Mouse (Mus musculus) CH12.LX (cell line): Measurements from ENCODE around the gene Gm6993. TPM values are rescaled to one million over a fixed set of nuclear protein-coding genes. Genes with fewer than 3 reads are reported as not detected.

Experiments
- DNase-seq: peaks from one replicate; pipeline ENCODE4 v3.0.0-alpha.2; 2013; ENCODE audit errors: extremely low read depth
- H3K27ac ChIP-seq: 2 replicates; pipeline ENCODE4 v1.5.1; 2012; ENCODE audit warnings: low read depth, mild to moderate bottlenecking, control low read depth, moderate library complexity; ENCODE audit not compliant: insufficient read depth
- H3K27me3 ChIP-seq: replicated peaks from 2 replicates; pipeline ENCODE3; 2012; ENCODE audit warnings: inconsistent platforms
- H3K36me3 ChIP-seq, 2 experiments: replicated peaks in 1 of 2; 2 replicates each; pipeline versions ENCODE3 to v1.6.1; 2012; ENCODE audit warnings: inconsistent platforms in 1 of 2, low read length in 1 of 2, mild to moderate bottlenecking in 1 of 2, mixed read lengths in 1 of 2, moderate library complexity in 1 of 2; ENCODE audit not compliant: control insufficient read depth in 1 of 2, insufficient read depth in 1 of 2
- H3K4me1 ChIP-seq, 2 experiments: 2 replicates each; pipeline ENCODE4 v1.6.1; 2012; ENCODE audit warnings: inconsistent platforms in 1 of 2, moderate library complexity in 1 of 2; ENCODE audit not compliant: insufficient read depth in 2 of 2, control insufficient read depth in 1 of 2
- H3K4me2 ChIP-seq: 2 replicates; pipeline ENCODE4 v1.6.1; 2012; ENCODE audit warnings: low read depth, mild to moderate bottlenecking, control low read depth; ENCODE audit not compliant: poor library complexity, insufficient read depth, severe bottlenecking
- H3K4me3 ChIP-seq, 3 experiments: fragments of 150-350 bp in 1 of 3; sonication (generic) in 1 of 3; replicated peaks in 1 of 3; 2 replicates each; pipeline versions ENCODE3 to v1.5.1; 2011 to 2012; ENCODE audit warnings: low read depth in 2 of 3, low read length in 2 of 3, mild to moderate bottlenecking in 2 of 3, moderate library complexity in 2 of 3, control low read depth in 1 of 3, improper control_type of control experiment in 1 of 3, inconsistent platforms in 1 of 3, mixed read lengths in 1 of 3; ENCODE audit not compliant: poor library complexity in 1 of 3
- H3K79me2 ChIP-seq: replicated peaks from 2 replicates; pipeline ENCODE4 v1.6.1; 2012; ENCODE audit warnings: mild to moderate bottlenecking, moderate library complexity; ENCODE audit not compliant: control insufficient read depth, poor library complexity, insufficient read depth, severe bottlenecking; ENCODE audit errors: extremely low read depth
- H3K9ac ChIP-seq: 2 replicates; pipeline ENCODE4 v1.6.1; 2012; ENCODE audit warnings: low read depth, mild to moderate bottlenecking, control low read depth, moderate library complexity; ENCODE audit not compliant: insufficient read depth
- H3K9me3 ChIP-seq: replicated peaks from 2 replicates; pipeline ENCODE3; 2012; ENCODE audit warnings: low read length, inconsistent platforms, mixed read lengths
- CHD1 ChIP-seq: IDR thresholded peaks from 2 replicates; pipeline ENCODE4 v1.6.1; 2012; ENCODE audit warnings: low read depth, low read length, improper control_type of control experiment, inconsistent platforms
- CHD2 ChIP-seq: IDR thresholded peaks from 2 replicates; pipeline ENCODE4 v1.6.1; 2011; ENCODE audit warnings: low read length, improper control_type of control experiment
- ETS1 ChIP-seq: conservative IDR thresholded peaks from 2 replicates; pipeline ENCODE4 v1.6.1; 2012; ENCODE audit warnings: low read depth, mild to moderate bottlenecking, inconsistent platforms, low read length, improper control_type of control experiment, moderate library complexity
- JUN ChIP-seq: IDR thresholded peaks from 2 replicates; pipeline ENCODE4 v1.6.1; 2011; ENCODE audit warnings: low read depth, mild to moderate bottlenecking, low read length, improper control_type of control experiment, moderate library complexity; ENCODE audit not compliant: insufficient read depth
- KAT2A ChIP-seq: IDR thresholded peaks from 2 replicates; pipeline ENCODE4 v1.6.1; 2012; ENCODE audit warnings: low read length, improper control_type of control experiment, inconsistent platforms; ENCODE audit not compliant: insufficient replicate concordance
- MAX ChIP-seq: IDR thresholded peaks from 2 replicates; pipeline ENCODE4 v1.6.1; 2011; ENCODE audit warnings: low read length, improper control_type of control experiment
- MAZ ChIP-seq: IDR thresholded peaks from 2 replicates; pipeline ENCODE4 v1.6.1; 2012; ENCODE audit warnings: low read depth, mild to moderate bottlenecking, inconsistent platforms, low read length, improper control_type of control experiment, moderate library complexity
- MXI1 ChIP-seq: IDR thresholded peaks from 2 replicates; pipeline ENCODE4 v1.6.1; 2011; ENCODE audit warnings: mild to moderate bottlenecking, low read depth, low read length, improper control_type of control experiment
- MYC ChIP-seq: IDR thresholded peaks from 2 replicates; pipeline ENCODE4 v1.6.1; 2011; ENCODE audit warnings: low read depth, mild to moderate bottlenecking, improper control_type of control experiment, low read length
- POLR2A ChIP-seq: IDR thresholded peaks from 2 replicates; pipeline ENCODE4 v1.6.1; 2011; ENCODE audit warnings: low read depth, mild to moderate bottlenecking, improper control_type of control experiment, low read length
- TBP ChIP-seq: conservative IDR thresholded peaks from 2 replicates; pipeline ENCODE4 v1.6.1; 2011; ENCODE audit warnings: low read depth, low read length, improper control_type of control experiment
- TCF12 ChIP-seq: IDR thresholded peaks from 2 replicates; pipeline ENCODE4 v1.6.1; 2014; ENCODE audit warnings: low read depth, mild to moderate bottlenecking, inconsistent platforms, low read length, improper control_type of control experiment
- UBTF ChIP-seq: IDR thresholded peaks from 2 replicates; pipeline ENCODE4 v1.6.1; 2012; ENCODE audit warnings: low read depth, mild to moderate bottlenecking, inconsistent platforms, low read length, improper control_type of control experiment, moderate library complexity
- USF1 ChIP-seq: IDR thresholded peaks from 2 replicates; pipeline ENCODE4 v1.6.1; 2014; ENCODE audit warnings: low read depth, mild to moderate bottlenecking, inconsistent platforms, low read length, improper control_type of control experiment
- USF2 ChIP-seq: conservative IDR thresholded peaks from 2 replicates; pipeline ENCODE4 v1.6.1; 2011; ENCODE audit warnings: low read depth, low read length, improper control_type of control experiment
- ZC3H11A ChIP-seq: IDR thresholded peaks from 2 replicates; pipeline ENCODE4 v1.6.1; 2012; ENCODE audit warnings: low read depth, mild to moderate bottlenecking, inconsistent platforms, low read length, improper control_type of control experiment
- ZKSCAN1 ChIP-seq: IDR thresholded peaks from 2 replicates; pipeline ENCODE4 v1.6.1; 2012; ENCODE audit warnings: low read depth, inconsistent platforms, low read length, improper control_type of control experiment, borderline replicate concordance
- dilution Hi-C: fragments of 300-500 bp; cut with MboI; formaldehyde crosslinking; loops from 2 replicates; pipeline ENCODE4 v1.14.3; 2020; ENCODE audit warnings: low sequenced_read_pairs; ENCODE audit not compliant: extremely low pct_unique_long_range_greater_than_20kb, extremely low pct_ligation_motif_present
- in situ Hi-C: fragments of 300-500 bp; cut with MboI; formaldehyde crosslinking; loops from 3 replicates; pipeline ENCODE4 v1.14.3; 2019; ENCODE audit warnings: low sequenced_read_pairs, low pct_ligation_motif_present, low pct_unique_long_range_greater_than_20kb, mixed read lengths
- polyA plus RNA-seq: library from polyadenylated mRNA; unstranded; fragments of >175 nt; gene quantifications from 2 replicates; pipeline ENCODE4 v1.2.1, GENCODE M21; 2012; ENCODE audit warnings: low read depth; ENCODE audit not compliant: insufficient read length
- total RNA-seq, 2 experiments: library from RNA; depleted of rRNA; stranded (reverse); fragments of 300-350 nt in 1 of 2; fragments of >200 nt in 1 of 2; gene quantifications; 2 replicates each; pipeline ENCODE4 v1.2.3; 2012 to 2014

Gm6993 gene
- total and polyA plus RNA-seq, 3 experiments = not detected

DNA sequence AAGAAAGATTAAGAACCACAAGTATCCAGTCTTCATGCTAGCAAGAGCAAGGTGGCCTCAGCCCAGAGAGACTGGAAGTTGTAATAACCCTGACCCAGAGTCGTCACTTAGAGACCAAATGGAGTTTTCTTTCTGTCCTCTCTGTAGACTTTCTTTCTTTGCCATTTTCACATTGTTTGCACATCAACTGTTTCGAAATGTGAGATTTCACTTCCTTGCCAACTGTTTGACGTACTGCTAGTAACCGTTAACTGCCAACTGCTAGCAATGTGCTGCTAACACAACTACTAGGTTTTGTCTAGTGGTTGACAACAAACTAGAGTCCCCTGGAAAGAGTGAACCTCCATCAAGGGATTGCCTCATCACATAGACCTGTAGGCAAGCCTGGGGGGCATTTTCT lies 42.6 kb downstream of the Gm6993 start:
- Histone ChIP-seq H3K27me3 (no peaks in the 10 kb centered on the region), H3K4me1 (peaks cover 0 to 2% of the 10 kb centered on the region in 2 experiments; a peak in 1 of 4 replicates), H3K4me3 (no peak overlapping the region), H3K36me3 (no peaks in the 10 kb centered on the region), H3K27ac (no peak overlapping the region), H3K9ac (no peak overlapping the region), H3K4me2 (no peak overlapping the region), H3K9me3 (no peaks in the 10 kb centered on the region), H3K79me2 (no peaks in the 10 kb centered on the region)
- in situ Hi-C loops = no loop called here
- dilution Hi-C loops = no loop called here
- no peak for DNase-seq
- TF ChIP-seq USF1 (no peak), TBP (no peak), USF2 (no peak), MAZ (no peak)

DNA sequence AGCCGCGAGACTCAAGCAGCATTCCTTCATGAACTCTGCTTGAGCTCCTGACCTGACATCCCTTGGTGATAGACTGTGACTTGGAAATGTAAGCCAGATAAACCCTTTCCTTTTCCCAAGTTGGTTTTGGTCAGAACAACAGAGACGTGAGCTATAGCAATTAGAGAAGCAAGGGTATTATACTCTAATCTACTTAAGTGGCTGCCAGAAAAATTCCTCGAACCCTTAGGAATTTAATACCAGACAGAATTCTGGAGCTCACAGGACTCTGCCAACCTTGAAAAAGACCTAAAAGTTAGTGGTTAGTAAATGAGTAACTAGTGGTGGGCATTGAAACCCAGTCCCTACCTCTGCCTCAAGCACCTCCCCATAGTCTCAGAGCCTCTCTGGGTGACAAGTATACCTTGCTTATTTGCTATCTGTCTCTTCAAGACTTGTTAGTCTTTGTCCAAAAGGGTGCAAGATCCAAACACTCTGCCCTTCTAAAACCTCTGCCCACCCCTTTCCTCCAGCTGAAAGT lies 43.1 kb downstream of the Gm6993 start:
- dilution Hi-C loops = no loop called here
- Histone ChIP-seq H3K9me3 (no peaks in the 10 kb centered on the region), H3K9ac (no peak overlapping the region), H3K36me3 (no peaks in the 10 kb centered on the region), H3K4me3 (no peak overlapping the region), H3K27ac (no peak overlapping the region), H3K79me2 (no peaks in the 10 kb centered on the region), H3K4me2 (no peak overlapping the region), H3K27me3 (no peaks in the 10 kb centered on the region), H3K4me1 (no peaks in the 10 kb centered on the region)
- in situ Hi-C loops = no loop called here
- DNase-seq = no peak
- TF ChIP-seq CHD2 = no peak

DNA sequence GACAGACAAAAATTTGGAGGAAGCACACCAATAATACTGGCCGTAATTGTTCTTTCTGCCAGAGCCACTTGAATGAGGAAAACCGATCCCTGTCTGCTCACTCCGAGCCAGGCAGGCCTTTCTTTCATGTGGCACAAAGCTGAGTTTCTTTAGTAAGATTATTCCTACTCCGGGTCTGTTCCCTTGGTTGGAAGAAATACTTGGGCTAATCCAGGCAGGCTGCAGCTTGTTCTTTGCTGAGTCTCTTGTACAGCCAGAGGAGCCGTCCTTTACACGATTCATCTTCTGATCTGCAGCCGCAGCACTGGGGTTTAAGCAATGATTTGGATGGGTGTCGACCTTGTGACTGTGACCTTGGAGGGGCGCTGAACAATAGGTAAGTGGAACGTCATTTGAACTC lies 48.5 kb downstream of the Gm6993 start:
- H3K9ac ChIP-seq = no peak overlapping the region
- H3K4me2 ChIP-seq = no peak overlapping the region
- H3K4me3 ChIP-seq = no peak overlapping the region
- DNase-seq = no peak
- H3K4me1 ChIP-seq = peaks cover 0 to 3% of the 10 kb centered on the region in 2 experiments; a peak in 1 of 4 replicates
- H3K36me3 ChIP-seq = no peaks in the 10 kb centered on the region
- H3K9me3 ChIP-seq = no peaks in the 10 kb centered on the region
- TF ChIP-seq UBTF = no peak
- no peak for TF ChIP-seq MXI1
- TF ChIP-seq MYC = no peak
- no peak for TF ChIP-seq MAX
- no peak for TF ChIP-seq POLR2A
- TF ChIP-seq JUN = no peak
- no peak for TF ChIP-seq ETS1
- TF ChIP-seq MAZ = no peak
- TF ChIP-seq KAT2A = no peak
- TF ChIP-seq ZC3H11A = no peak
- no peak for TF ChIP-seq ZKSCAN1
- no peak for TF ChIP-seq USF1
- TF ChIP-seq CHD1 = no peak
- TF ChIP-seq TCF12 = no peak
- dilution Hi-C loops (no loop called here), in situ Hi-C loops (no loop called here)
- no peaks in the 10 kb centered on the region for H3K27me3 ChIP-seq
- no peaks in the 10 kb centered on the region for H3K79me2 ChIP-seq
- H3K27ac ChIP-seq = no peak overlapping the region
